12 mouse cellular contexts compared by ENCODE assay signal in genomic region chr11:101921361-101921952, GRCm38 (mm10). TPM values are rescaled to one million over a fixed set of nuclear protein-coding genes. Genes with fewer than 3 reads are reported as not detected.
DNase-seq lines count a peak whose midpoint lies in the region; TF ChIP-seq lines count a peak whose summit lies in the region.
"Had no signal": no experiment of that assay in that cellular context is flagged by ENCODE, and none has a peak within 500 bp of the region (broad histone marks: within the 10 kb centered on the region; RNA-seq: fewer than 3 reads in every experiment).

No protein-coding gene starts in this region.

- peak overlapping the region; percentile 73 for H3K27ac ChIP-seq in gastrocnemius, adult 2 months
- peak overlapping the region; percentile 28; the same call in 1 of the 2 replicates for H3K27ac ChIP-seq in limb, embryonic 10.5 days
- H3K27ac ChIP-seq: intestine, embryonic 15.5 days had no signal

- peaks cover 15% of the 10 kb centered on the region for H3K4me1 ChIP-seq in limb, embryonic 10.5 days

- H3K36me3 ChIP-seq in limb, embryonic 10.5 days, result no peaks in the 10 kb centered on the region
- H3K36me3 ChIP-seq: intestine, embryonic 15.5 days had no signal

- peak overlapping the region; percentile 38 for H3K4me3 ChIP-seq in gastrocnemius, adult 2 months
- no peak overlapping the region for H3K4me3 ChIP-seq in limb, embryonic 10.5 days
- H3K4me3 ChIP-seq: intestine, embryonic 15.5 days had no signal

- 88% methylated on average over 12 of the region's 12 CpGs for WGBS in limb, embryonic 10.5 days

- DNase-seq in cerebellum, adult 11 months, result peak; percentile 19
- no peak for DNase-seq in cerebellum, postnatal 4 days (ENCODE audit: low spot score in 2 of 2)
- peak; percentile 26 for DNase-seq in left cerebral cortex, postnatal 4 days
- no peak for DNase-seq in left cerebral cortex, adult 18-20 months (ENCODE audit: low spot score in 2 of 2)
- DNase-seq in gastrocnemius, adult 2 months, result peak; percentile 69
- no peak for DNase-seq in limb, embryonic 10.5 days (ENCODE audit: low spot score)
- no peak for DNase-seq in ovary, postnatal 14 days (ENCODE audit: low spot score)
- DNase-seq in kidney, postnatal 36 days, result no peak
- DNase-seq: retina, postnatal 1 day had no signal

- no peak for TF ChIP-seq CTCF in gastrocnemius, adult 2 months (IDR thresholded peaks at IDR 0.05)

- intact Hi-C loops in left cerebral cortex, postnatal 4 days (cut with DNase I), result no loop called here
- intact Hi-C loops in gastrocnemius, adult 2 months (cut with DNase I), result no loop called here

- H3K9me3 ChIP-seq in limb, embryonic 10.5 days (replicated peaks), result no peaks in the 10 kb centered on the region
- H3K9me3 ChIP-seq: intestine, embryonic 15.5 days had no signal

- peaks cover 33% of the 10 kb centered on the region for H3K27me3 ChIP-seq in limb, embryonic 10.5 days (ENCODE audit: low read depth, poor library complexity, severe bottlenecking)

RNA-seq across cellular contexts. Expression of gene Meox1, which starts 27.3 kb away (rescaled TPM):
- total RNA-seq in left cerebral cortex, postnatal 4 days (2021), result 1 to 10 TPM; 1.2 to 1.5 TPM
- under 1 TPM; 0.28 to 0.74 TPM for total RNA-seq in left cerebral cortex, adult 18-20 months (2021)
- total RNA-seq in gastrocnemius, adult 2 months (2021), result 1 to 10 TPM; 1.1 to 4.7 TPM
- 11.2 and 12.1 TPM in 2 replicates for polyA plus RNA-seq in limb, embryonic 10.5 days (2016; fragmentation: Nextera tagmentation; extraction: Ambion mirVana)
- total RNA-seq: MEL had no signal

RNA-seq across cellular contexts. Expression of gene Sost, which starts 45.4 kb away (rescaled TPM):
- total RNA-seq in left cerebral cortex, postnatal 4 days (2021), result not detected
- not detected for total RNA-seq in left cerebral cortex, adult 18-20 months (2021)
- total RNA-seq in gastrocnemius, adult 2 months (2021), result not detected
- polyA plus RNA-seq in limb, embryonic 10.5 days (2016; fragmentation: Nextera tagmentation; extraction: Ambion mirVana), result 1.6 and 1.9 TPM in 2 replicates
- total RNA-seq: MEL had no signal
- polyA plus RNA-seq: lung, postnatal 0 days had no signal

Comparison
In these comparisons a context has a peak if more than half of its experiments do, and no peak if none do; other contexts are left out.
1. DNase-seq: peak in cerebellum, adult 11 months (single experiment), left cerebral cortex, postnatal 4 days (single experiment) and gastrocnemius, adult 2 months (single experiment); none in cerebellum, postnatal 4 days (0 of 2), left cerebral cortex, adult 18-20 months (0 of 2), limb, embryonic 10.5 days (single experiment), ovary, postnatal 14 days (single experiment) and kidney, postnatal 36 days (0 of 2).